Mouse (Mus musculus) heart, embryonic 11.5 days (tissue): Measurements from ENCODE around the gene Agt. TPM values are rescaled to one million over a fixed set of nuclear protein-coding genes. Genes with fewer than 3 reads are reported as not detected.

Experiments used
- ATAC-seq: fragments of 200-750 bp; cut with Nextera tagmentation; replicated peaks from 2 replicates; pipeline ENCODE4 v1.8.0; 2017; ENCODE audit warnings: moderate library complexity; ENCODE audit not compliant: insufficient number of reproducible peaks, low FRiP score, low TSS enrichment
- H3K27ac ChIP-seq: fragments of 300-500 bp; sonication (generic); 2 replicates; pipeline ENCODE4 v1.5.1; 2014; ENCODE audit warnings: mild to moderate bottlenecking, low read depth, low read length
- H3K27me3 ChIP-seq: fragments of 300-500 bp; sonication (generic); 2 replicates; pipeline ENCODE4 v1.6.1; 2014; ENCODE audit warnings: mild to moderate bottlenecking, low read length, mixed read lengths; ENCODE audit not compliant: control insufficient read depth, insufficient read depth
- H3K36me3 ChIP-seq: fragments of 300-500 bp; sonication (generic); 2 replicates; pipeline ENCODE4 v1.6.1; 2014; ENCODE audit warnings: mild to moderate bottlenecking, low read length, moderate library complexity, mixed read lengths; ENCODE audit not compliant: control insufficient read depth, insufficient read depth
- H3K4me1 ChIP-seq: fragments of 300-500 bp; sonication (generic); 2 replicates; pipeline ENCODE4 v1.6.1; 2014; ENCODE audit warnings: low read length; ENCODE audit not compliant: control insufficient read depth, insufficient read depth
- H3K4me2 ChIP-seq: fragments of 300-500 bp; sonication (generic); 2 replicates; pipeline ENCODE4 v1.6.1; 2014; ENCODE audit warnings: mild to moderate bottlenecking, moderate library complexity
- H3K4me3 ChIP-seq: fragments of 300-500 bp; sonication (generic); 2 replicates; pipeline ENCODE4 v1.5.1; 2014; ENCODE audit warnings: low read depth, low read length
- H3K9ac ChIP-seq: fragments of 300-500 bp; sonication (generic); 2 replicates; pipeline ENCODE4 v1.6.1; 2014; ENCODE audit warnings: mild to moderate bottlenecking, low read depth, low read length, moderate library complexity
- H3K9me3 ChIP-seq: fragments of 300-500 bp; sonication (generic); replicated peaks from 2 replicates; pipeline ENCODE4 v1.6.1; 2016; ENCODE audit warnings: low read length; ENCODE audit not compliant: control insufficient read depth
- WGBS: fragments of 180-500 bp; shearing (Covaris S2); extraction: QIAGEN DNeasy Blood & Tissue Kit; methylation state at CpG from one replicate; pipeline ENCODE4 v1.1.7; 2014; ENCODE audit not compliant: insufficient replicate concordance; 5-methylcytosine and 5-hydroxymethylcytosine counted together
- polyA plus RNA-seq: library from polyadenylated mRNA; unstranded; fragments of >200 nt; fragmentation: Nextera tagmentation; extraction: Ambion mirVana; gene quantifications from 2 replicates; pipeline ENCODE4 v1.2.1, GENCODE M21; 2014

Gene Agt
- 0.49 and 0.59 TPM in 2 replicates for polyA plus RNA-seq

- no peak within 1 kb of the TSS for H3K4me2 ChIP-seq
- no peak for ATAC-seq
- H3K36me3 ChIP-seq = no peaks in the 10 kb centered on the region
- WGBS = 61% methylated on average over 2 of the region's 2 CpGs
- no peaks in the 10 kb centered on the region for H3K9me3 ChIP-seq
- H3K4me1 ChIP-seq = peaks cover 11% of the 10 kb centered on the region; the same call in 1 of the 2 replicates
- no peaks in the 10 kb centered on the region for H3K27me3 ChIP-seq
- 0 out of 2 replicates have a peak within 1 kb of the TSS, but pooled peaks have one; percentile 28 for H3K9ac ChIP-seq
- no peak within 1 kb of the TSS for H3K4me3 ChIP-seq
- no peak within 1 kb of the TSS for H3K27ac ChIP-seq
Observed at GRCm38 (mm10) chr8:124569593-124569992, at the start of gene Agt. Gene Agt, minus strand, starts transcription at chr8:124569706.

- no peak for ATAC-seq
- no peak overlapping the region for H3K4me3 ChIP-seq
- WGBS = 60% methylated on average over 9 of the region's 9 CpGs
Observed at GRCm38 (mm10) chr8:124618252-124618651, 48.7 kb upstream of the Agt start.

GRCm38 (mm10) chr8:124617266-124617869, 47.9 kb upstream of the Agt start:
- ATAC-seq = 0 out of 2 replicates have a peak, but pooled peaks have one; percentile 50
- WGBS = 13% methylated on average over 17 of the region's 17 CpGs
- H3K9ac ChIP-seq = peak overlapping the region; percentile 66
- no peaks in the 10 kb centered on the region; the same call in 1 of the 2 replicates for H3K4me1 ChIP-seq
- no peak overlapping the region for H3K27ac ChIP-seq
- H3K36me3 ChIP-seq = no peaks in the 10 kb centered on the region
- peaks cover 12% of the 10 kb centered on the region for H3K27me3 ChIP-seq
- H3K4me2 ChIP-seq = peak overlapping the region; percentile 83
- H3K4me3 ChIP-seq = peak overlapping the region; percentile 37
- H3K9me3 ChIP-seq = no peaks in the 10 kb centered on the region

More at GRCm38 (mm10) chr8:124618252-124618651, 48.7 kb upstream of the Agt start:
- Histone ChIP-seq H3K4me2 (no peak overlapping the region), H3K4me1 (no peaks in the 10 kb centered on the region; the same call in 1 of the 2 replicates), H3K9me3 (no peaks in the 10 kb centered on the region), H3K9ac (no peak overlapping the region), H3K27me3 (peaks cover 12% of the 10 kb centered on the region), H3K27ac (no peak overlapping the region), H3K36me3 (no peaks in the 10 kb centered on the region)

- H3K27me3 ChIP-seq = peaks cover 12% of the 10 kb centered on the region
- ATAC-seq = no peak
- H3K36me3 ChIP-seq = no peaks in the 10 kb centered on the region
- no peak overlapping the region for H3K4me2 ChIP-seq
- no peak overlapping the region for H3K27ac ChIP-seq
- 73% methylated on average over 5 of the region's 6 CpGs for WGBS
- no peak overlapping the region for H3K9ac ChIP-seq
- no peaks in the 10 kb centered on the region; the same call in 1 of the 2 replicates for H3K4me1 ChIP-seq
- H3K4me3 ChIP-seq = no peak overlapping the region
- H3K9me3 ChIP-seq = no peaks in the 10 kb centered on the region
Observed at GRCm38 (mm10) chr8:124614325-124614724, 44.8 kb upstream of the Agt start.

- H3K36me3 ChIP-seq = no peaks in the 10 kb centered on the region
- H3K9ac ChIP-seq = no peak overlapping the region
- 0 out of 2 replicates have a peak, but pooled peaks cover 6% of the 10 kb centered on the region for H3K27me3 ChIP-seq
- 76% methylated on average over 9 of the region's 9 CpGs for WGBS
- H3K4me2 ChIP-seq = no peak overlapping the region
- H3K9me3 ChIP-seq = no peaks in the 10 kb centered on the region
- no peaks in the 10 kb centered on the region for H3K4me1 ChIP-seq
- no peak for ATAC-seq
- H3K4me3 ChIP-seq = no peak overlapping the region
- no peak overlapping the region for H3K27ac ChIP-seq
Observed at GRCm38 (mm10) chr8:124608972-124609353, 39.5 kb upstream of the Agt start.

- no peak for ATAC-seq
- Histone ChIP-seq H3K4me1 (no peaks in the 10 kb centered on the region), H3K27me3 (0 out of 2 replicates have a peak, but pooled peaks cover 8% of the 10 kb centered on the region), H3K4me3 (no peak overlapping the region), H3K36me3 (no peaks in the 10 kb centered on the region), H3K9ac (no peak overlapping the region), H3K9me3 (no peaks in the 10 kb centered on the region), H3K4me2 (no peak overlapping the region), H3K27ac (no peak overlapping the region)
- WGBS = 68% methylated on average over 13 of the region's 13 CpGs
Observed at GRCm38 (mm10) chr8:124608239-124608971, 38.9 kb upstream of the Agt start.

GRCm38 (mm10) chr8:124604066-124604465, 34.6 kb upstream of the Agt start:
- no peaks in the 10 kb centered on the region for H3K36me3 ChIP-seq
- no peak overlapping the region for H3K27ac ChIP-seq
- H3K4me3 ChIP-seq = no peak overlapping the region
- no peak overlapping the region for H3K4me2 ChIP-seq
- no peaks in the 10 kb centered on the region for H3K4me1 ChIP-seq
- H3K9me3 ChIP-seq = no peaks in the 10 kb centered on the region
- no peak overlapping the region for H3K9ac ChIP-seq
- H3K27me3 ChIP-seq = 0 out of 2 replicates have a peak, but pooled peaks cover 7% of the 10 kb centered on the region
- 69% methylated on average over 5 of the region's 5 CpGs for WGBS
- ATAC-seq = no peak

GRCm38 (mm10) chr8:124589393-124589792, 19.9 kb upstream of the Agt start:
- Histone ChIP-seq H3K36me3 (no peaks in the 10 kb centered on the region), H3K27ac (no peak overlapping the region), H3K4me3 (no peak overlapping the region), H3K9ac (no peak overlapping the region), H3K4me2 (no peak overlapping the region), H3K9me3 (no peaks in the 10 kb centered on the region), H3K4me1 (peaks cover 11% of the 10 kb centered on the region), H3K27me3 (no peaks in the 10 kb centered on the region)
- 75% methylated on average over 4 of the region's 4 CpGs for WGBS
- ATAC-seq = no peak
